Mouse (Mus musculus) hindbrain, embryonic 15.5 days (tissue): ENCODE data around the gene BC035044. TPM values are rescaled to one million over a fixed set of nuclear protein-coding genes. Genes with fewer than 3 reads are reported as not detected.
A peak's percentile ranks its signal among the peaks of the same experiment; 100 is the strongest.
"Not testable (repeated sequence)": the region's sequence is repeated elsewhere in the genome, so short reads cannot be mapped to it uniquely, and the experiment has no call there.

Experiments
- ATAC-seq: fragments of 200-750 bp; cut with Nextera tagmentation; 2 replicates; pipeline ENCODE4 v1.8.0; 2017; ENCODE audit warnings: low read depth, moderate number of reproducible peaks, moderate TSS enrichment; ENCODE audit not compliant: low FRiP score
- H3K27ac ChIP-seq: fragments of 300-500 bp; sonication (generic); replicated peaks from 2 replicates; pipeline ENCODE4 v1.5.1; 2015; ENCODE audit warnings: mild to moderate bottlenecking, inconsistent platforms
- H3K27me3 ChIP-seq: fragments of 300-500 bp; sonication (generic); 2 replicates; pipeline ENCODE4 v1.6.1; 2015; ENCODE audit warnings: control low read depth, inconsistent platforms
- H3K36me3 ChIP-seq: fragments of 300-500 bp; sonication (generic); 2 replicates; pipeline ENCODE4 v1.6.1; 2015; ENCODE audit warnings: control low read depth, inconsistent platforms
- H3K4me1 ChIP-seq: fragments of 300-500 bp; sonication (generic); replicated peaks from 2 replicates; pipeline ENCODE4 v1.6.1; 2015; ENCODE audit warnings: control low read depth, inconsistent platforms
- H3K4me2 ChIP-seq: fragments of 300-500 bp; sonication (generic); 2 replicates; pipeline ENCODE4 v1.6.1; 2015; ENCODE audit warnings: moderate library complexity, mild to moderate bottlenecking, inconsistent platforms
- H3K4me3 ChIP-seq: fragments of 300-500 bp; sonication (generic); 2 replicates; pipeline ENCODE4 v1.5.1; 2015; ENCODE audit warnings: mild to moderate bottlenecking, inconsistent platforms
- H3K9ac ChIP-seq: fragments of 300-500 bp; sonication (generic); 2 replicates; pipeline ENCODE4 v1.6.1; 2015; ENCODE audit warnings: inconsistent platforms
- H3K9me3 ChIP-seq: fragments of 300-500 bp; sonication (generic); 2 replicates; pipeline ENCODE4 v1.6.1; 2016; ENCODE audit warnings: control low read depth, inconsistent platforms
- WGBS: fragments of 180-500 bp; shearing (Covaris S2); methylation state at CpG from one replicate; pipeline ENCODE4 v1.1.7; 2015; 5-methylcytosine and 5-hydroxymethylcytosine counted together
- polyA plus RNA-seq: library from polyadenylated mRNA; unstranded; fragments of >200 nt; fragmentation: Nextera tagmentation; extraction: Ambion mirVana; gene quantifications from 2 replicates; pipeline ENCODE4 v1.2.1, GENCODE M21; 2015

BC035044 gene
- polyA plus RNA-seq, 1 experiment from 2014 or later: 0.38 TPM

DNA sequence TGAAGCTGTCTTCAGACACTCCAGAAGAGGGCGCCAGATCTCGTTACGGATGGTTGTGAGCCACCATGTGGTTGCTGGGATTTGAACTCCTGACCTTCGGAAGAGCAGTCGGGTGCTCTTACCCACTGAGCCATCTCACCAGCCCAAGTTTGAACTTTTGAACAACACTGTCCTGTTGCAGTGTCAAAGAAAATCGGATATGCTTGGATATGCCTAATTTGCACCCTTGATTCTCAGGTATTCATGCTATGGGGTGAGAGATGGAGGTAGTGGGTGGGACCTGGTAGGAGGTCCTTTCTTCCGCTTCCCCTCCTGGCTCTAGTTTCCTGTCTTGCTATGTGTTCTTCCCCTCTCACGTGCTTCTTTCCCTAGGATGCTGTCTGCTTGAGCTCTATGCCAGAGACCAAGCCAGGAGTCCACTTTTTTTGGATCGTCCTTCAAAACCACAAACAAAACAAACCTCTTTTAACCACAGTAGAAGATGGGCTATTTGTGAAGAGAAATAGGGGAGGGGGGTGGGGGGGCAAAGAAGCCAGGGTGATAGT lies 44.9 kb downstream of the BC035044 start:
- Histone ChIP-seq H3K36me3 (no peaks in the 10 kb centered on the region), H3K9ac (no peak overlapping the region), H3K27me3 (no peaks in the 10 kb centered on the region), H3K4me3 (no peak overlapping the region), H3K9me3 (no peaks in the 10 kb centered on the region), H3K27ac (no peak overlapping the region), H3K4me1 (peaks cover 18% of the 10 kb centered on the region), H3K4me2 (no peak overlapping the region)
- ATAC-seq: no peak
- 75% methylated on average over 6 of the region's 9 CpGs for WGBS

GRCm38 (mm10) chr6:128845319-128845979 lies 45.5 kb downstream of the BC035044 start:
- no peaks in the 10 kb centered on the region for H3K27me3 ChIP-seq

GRCm38 (mm10) chr6:128844586-128845080 lies 46.3 kb downstream of the BC035044 start:
- H3K4me1 ChIP-seq: peaks cover 23% of the 10 kb centered on the region
- WGBS: 82% methylated on average over 5 of the region's 5 CpGs

More at GRCm38 (mm10) chr6:128845319-128845979, 45.5 kb downstream of the BC035044 start:
- H3K4me3 ChIP-seq: no peak overlapping the region
- H3K36me3 ChIP-seq: no peaks in the 10 kb centered on the region
- 31% methylated on average over 7 of the region's 7 CpGs for WGBS
- H3K9ac ChIP-seq: no peak overlapping the region
- no peak for ATAC-seq
- no peak overlapping the region for H3K27ac ChIP-seq
- H3K4me2 ChIP-seq: peak overlapping the region; percentile 21; the same call in 1 of the 2 replicates
- peaks cover 18% of the 10 kb centered on the region for H3K4me1 ChIP-seq
- no peaks in the 10 kb centered on the region for H3K9me3 ChIP-seq

GRCm38 (mm10) chr6:128844131-128844530 lies 46.8 kb downstream of the BC035044 start:
- H3K27ac ChIP-seq: peak overlapping the region; percentile 93
- H3K27me3 ChIP-seq: no peaks in the 10 kb centered on the region
- H3K9me3 ChIP-seq: no peaks in the 10 kb centered on the region
- no peaks in the 10 kb centered on the region for H3K36me3 ChIP-seq
- H3K9ac ChIP-seq: no peak overlapping the region
- H3K4me2 ChIP-seq: peak overlapping the region; percentile 68
- H3K4me3 ChIP-seq: peak overlapping the region; percentile 83
- no peak for ATAC-seq
- H3K4me1 ChIP-seq: peaks cover 28% of the 10 kb centered on the region
- 27% methylated on average over 8 of the region's 8 CpGs for WGBS

More at GRCm38 (mm10) chr6:128844586-128845080, 46.3 kb downstream of the BC035044 start:
- H3K27ac ChIP-seq: peak overlapping the region; percentile 93
- no peak overlapping the region for H3K9ac ChIP-seq
- H3K4me3 ChIP-seq: peak overlapping the region; percentile 83; the same call in 1 of the 2 replicates
- no peaks in the 10 kb centered on the region for H3K36me3 ChIP-seq
- peak overlapping the region; percentile 68 for H3K4me2 ChIP-seq
- H3K27me3 ChIP-seq: no peaks in the 10 kb centered on the region
- no peaks in the 10 kb centered on the region for H3K9me3 ChIP-seq
- ATAC-seq: no peak

DNA sequence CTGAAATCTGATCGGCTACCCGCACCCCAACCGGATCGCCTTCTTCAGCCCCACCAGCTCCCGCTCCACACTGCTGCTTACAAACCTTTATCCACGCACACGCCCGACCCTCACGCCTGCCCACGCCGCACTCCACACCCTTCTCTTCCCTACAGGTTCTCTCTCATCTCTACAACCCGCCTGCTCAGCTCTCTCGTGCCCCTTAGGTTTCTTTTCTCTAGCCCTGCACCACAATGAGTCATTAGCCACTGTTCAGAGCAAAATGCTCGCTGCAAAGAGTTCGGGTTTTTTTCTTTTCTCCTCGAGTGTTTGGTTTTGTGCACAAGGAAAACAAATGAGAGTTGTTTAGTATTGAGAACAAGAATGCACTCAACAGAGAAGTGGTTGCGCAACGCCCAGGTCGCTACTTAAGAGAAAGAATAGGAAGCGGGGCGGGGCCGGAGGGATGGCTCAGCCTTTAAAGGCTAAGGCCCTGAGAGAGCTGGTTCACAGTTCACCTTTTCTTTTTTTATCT lies 47.4 kb downstream of the BC035044 start:
- WGBS: under 1% methylated on average over 22 of the region's 22 CpGs
- Histone ChIP-seq H3K9ac (peak overlapping the region; percentile 69), H3K27ac (peak overlapping the region; percentile 93), H3K27me3 (no peaks in the 10 kb centered on the region), H3K9me3 (no peaks in the 10 kb centered on the region), H3K4me3 (peak overlapping the region; percentile 83), H3K36me3 (no peaks in the 10 kb centered on the region), H3K4me2 (peak overlapping the region; percentile 68), H3K4me1 (peaks cover 28% of the 10 kb centered on the region)
- ATAC-seq: peak; percentile 55

DNA sequence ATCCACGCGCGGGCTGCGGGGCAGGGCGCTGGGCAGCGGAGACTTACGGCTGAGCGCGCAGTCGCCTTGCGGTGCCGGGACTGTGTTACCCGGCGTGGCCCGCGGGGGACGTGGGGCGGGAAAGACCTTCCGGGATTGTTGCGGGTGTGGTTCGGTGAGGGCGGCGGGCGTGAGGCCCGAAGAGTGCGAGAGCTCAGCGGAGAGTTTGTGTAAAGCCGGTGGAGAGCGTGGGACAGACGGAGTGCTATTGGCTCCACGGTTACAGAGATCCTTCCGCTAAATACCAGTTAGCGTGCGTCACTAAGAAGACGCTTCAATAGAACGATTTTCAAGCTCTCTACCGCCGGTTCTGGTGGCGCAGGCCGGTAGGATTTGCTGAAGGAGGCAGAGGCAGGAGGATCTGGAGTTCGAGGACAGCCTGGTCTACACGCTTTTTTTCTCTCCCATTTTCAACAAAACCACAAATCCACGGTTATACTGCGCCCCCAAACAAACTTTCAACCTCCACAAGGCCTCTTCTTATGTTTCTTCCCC lies 47.9 kb downstream of the BC035044 start:
- H3K27me3 ChIP-seq: no peaks in the 10 kb centered on the region
- peak overlapping the region; percentile 74 for H3K9ac ChIP-seq
- H3K4me2 ChIP-seq: peak overlapping the region; percentile 70
- no peaks in the 10 kb centered on the region for H3K9me3 ChIP-seq
- WGBS: under 1% methylated on average over 44 of the region's 44 CpGs
- peak overlapping the region; percentile 83 for H3K4me3 ChIP-seq
- H3K36me3 ChIP-seq: no peaks in the 10 kb centered on the region
- ATAC-seq: peak; percentile 85
- H3K4me1 ChIP-seq: peaks cover 28% of the 10 kb centered on the region
- H3K27ac ChIP-seq: peak overlapping the region; percentile 93

GRCm38 (mm10) chr6:128842356-128842944 lies 48.5 kb downstream of the BC035044 start:
- Histone ChIP-seq H3K27me3 (no peaks in the 10 kb centered on the region), H3K36me3 (no peaks in the 10 kb centered on the region), H3K4me3 (peak overlapping the region; percentile 83), H3K27ac (peak overlapping the region; percentile 93), H3K4me1 (peaks cover 30% of the 10 kb centered on the region), H3K9me3 (no peaks in the 10 kb centered on the region), H3K4me2 (peak overlapping the region; percentile 70), H3K9ac (peak overlapping the region; percentile 74)
- under 1% methylated on average over 20 of the region's 20 CpGs for WGBS
- ATAC-seq: no peak

DNA sequence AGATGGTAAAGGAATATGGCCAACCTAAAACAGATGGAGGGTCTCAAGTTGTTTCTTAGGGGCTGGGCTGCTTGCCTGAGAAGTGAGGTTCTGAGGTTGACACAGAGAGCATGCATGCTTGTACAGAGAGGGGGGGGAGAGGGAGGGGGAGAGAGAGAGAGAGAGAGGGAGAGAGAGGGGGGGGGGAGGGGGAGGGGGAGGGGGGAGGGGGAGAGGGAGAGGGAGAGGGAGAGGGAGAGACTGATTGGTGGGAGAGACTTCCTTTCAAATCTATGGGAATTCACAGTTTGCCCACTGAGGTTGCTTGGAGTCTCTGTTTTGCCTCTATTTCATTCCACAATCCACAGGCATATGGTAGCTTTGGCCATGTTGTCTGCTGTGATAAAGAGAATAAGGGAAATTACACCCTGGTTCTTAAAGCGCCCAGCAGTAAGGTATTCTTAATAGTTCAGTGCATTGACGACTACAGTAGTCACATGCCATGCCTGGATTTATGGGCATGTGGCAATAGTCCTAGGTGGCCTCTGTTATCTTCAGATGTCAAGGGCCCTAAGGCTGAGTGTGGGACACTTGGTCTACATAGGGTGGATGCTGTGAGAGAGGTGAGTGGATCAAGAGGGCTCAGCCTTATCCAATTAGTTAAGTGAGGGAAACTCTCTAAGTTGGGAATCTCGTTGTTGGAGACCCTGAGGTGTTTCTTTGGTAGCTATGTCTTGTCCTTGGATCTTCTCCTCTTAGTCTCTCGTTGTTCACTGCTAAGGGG lies 49.4 kb downstream of the BC035044 start:
- Histone ChIP-seq H3K27ac (no peak overlapping the region), H3K4me1 (peaks cover 37% of the 10 kb centered on the region), H3K4me2 (peak overlapping the region; percentile 70), H3K4me3 (peak overlapping the region; percentile 83), H3K9ac (no peak overlapping the region), H3K36me3 (no peaks in the 10 kb centered on the region), H3K9me3 (no peaks in the 10 kb centered on the region), H3K27me3 (no peaks in the 10 kb centered on the region)
- ATAC-seq: no peak
- WGBS: 44% methylated on average over 4 of the region's 4 CpGs

DNA sequence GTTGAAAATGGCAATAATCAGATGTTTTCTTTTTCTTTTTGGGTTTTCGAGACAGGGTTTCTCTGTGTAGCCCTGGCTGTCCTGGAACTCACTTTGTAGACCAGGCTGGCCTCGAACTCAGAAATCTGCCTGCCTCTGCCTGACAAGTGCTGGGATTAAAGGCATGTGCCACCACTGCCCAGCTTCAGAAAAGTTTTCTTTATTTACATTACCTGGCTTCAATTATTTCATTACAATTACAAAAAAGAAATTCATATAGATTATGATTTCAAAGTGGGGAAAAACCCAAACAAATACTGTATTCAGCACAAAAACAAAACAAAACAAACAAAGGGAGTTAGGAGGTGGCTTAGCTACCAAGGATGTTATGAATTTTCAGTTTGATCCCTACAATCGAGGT lies 50.3 kb downstream of the BC035044 start:
- H3K9ac ChIP-seq, H3K4me2 ChIP-seq, H3K36me3 ChIP-seq, H3K9me3 ChIP-seq, H3K4me3 ChIP-seq, ATAC-seq, H3K27ac ChIP-seq, H3K27me3 ChIP-seq: not testable (repeated sequence)
- H3K4me1 ChIP-seq: peaks cover 37% of the 10 kb centered on the region
- WGBS: 92% methylated on average over 3 of the region's 3 CpGs

- H3K4me2 ChIP-seq: peak overlapping the region; percentile 84
- H3K4me1 ChIP-seq: peaks cover 37% of the 10 kb centered on the region
- WGBS: 61% methylated on average over 7 of the region's 7 CpGs
- no peaks in the 10 kb centered on the region for H3K36me3 ChIP-seq
- H3K9ac ChIP-seq: no peak overlapping the region
- no peaks in the 10 kb centered on the region for H3K27me3 ChIP-seq
- H3K9me3 ChIP-seq: no peaks in the 10 kb centered on the region
- H3K27ac ChIP-seq: peak overlapping the region; percentile 94
- no peak for ATAC-seq
- H3K4me3 ChIP-seq: peak overlapping the region; percentile 94
These were observed 51.0 kb downstream of the BC035044 start for GRCm38 (mm10) chr6:128839921-128840320.

DNA sequence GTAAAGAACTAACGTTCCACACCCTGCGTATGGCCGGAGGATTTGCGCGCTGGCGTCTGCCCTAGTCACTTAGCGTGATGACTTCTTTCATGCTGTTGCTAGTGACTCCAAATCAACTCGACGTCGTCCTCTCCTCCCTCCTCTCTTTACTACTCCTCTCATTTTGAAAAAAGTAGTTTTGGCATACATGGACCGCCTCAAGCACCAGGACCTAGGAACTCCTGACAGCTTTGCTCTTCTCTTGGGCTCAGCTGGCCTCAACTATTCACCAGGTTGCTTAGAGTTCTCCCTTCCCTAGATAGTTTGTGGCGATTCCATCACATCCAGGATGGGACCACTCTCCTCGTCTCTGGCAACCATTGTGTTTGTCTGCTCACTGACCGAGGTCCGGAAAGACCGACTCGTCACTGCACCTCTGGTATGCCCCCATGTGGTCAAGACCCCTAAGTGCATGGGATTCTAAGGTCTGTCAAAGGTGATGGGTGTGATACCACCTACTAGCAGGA lies 51.6 kb downstream of the BC035044 start:
- H3K27me3 ChIP-seq: no peaks in the 10 kb centered on the region
- no peaks in the 10 kb centered on the region for H3K9me3 ChIP-seq
- H3K4me3 ChIP-seq: peak overlapping the region; percentile 94
- H3K4me2 ChIP-seq: peak overlapping the region; percentile 84
- no peaks in the 10 kb centered on the region for H3K36me3 ChIP-seq
- peaks cover 32% of the 10 kb centered on the region for H3K4me1 ChIP-seq
- H3K9ac ChIP-seq: peak overlapping the region; percentile 75
- no peak for ATAC-seq
- peak overlapping the region; percentile 94 for H3K27ac ChIP-seq
- WGBS: under 1% methylated on average over 17 of the region's 17 CpGs
